Mouse (Mus musculus) CH12.LX (cell line): ENCODE data around the gene Dcaf11. TPM values are rescaled to one million over a fixed set of nuclear protein-coding genes. Genes with fewer than 3 reads are reported as not detected.

Experiments used
- DNase-seq: peaks from one replicate; pipeline ENCODE4 v3.0.0-alpha.2; 2013; ENCODE audit errors: extremely low read depth
- H3K27ac ChIP-seq: 2 replicates; pipeline ENCODE4 v1.5.1; 2012; ENCODE audit warnings: low read depth, mild to moderate bottlenecking, control low read depth, moderate library complexity; ENCODE audit not compliant: insufficient read depth
- H3K27me3 ChIP-seq: replicated peaks from 2 replicates; pipeline ENCODE3; 2012; ENCODE audit warnings: inconsistent platforms
- H3K36me3 ChIP-seq, 2 experiments: replicated peaks in 1 of 2; 2 replicates each; pipeline versions ENCODE3 to v1.6.1; 2012; ENCODE audit warnings: inconsistent platforms in 1 of 2, low read length in 1 of 2, mild to moderate bottlenecking in 1 of 2, mixed read lengths in 1 of 2, moderate library complexity in 1 of 2; ENCODE audit not compliant: control insufficient read depth in 1 of 2, insufficient read depth in 1 of 2
- H3K4me1 ChIP-seq, 2 experiments: 2 replicates each; pipeline ENCODE4 v1.6.1; 2012; ENCODE audit warnings: inconsistent platforms in 1 of 2, moderate library complexity in 1 of 2; ENCODE audit not compliant: insufficient read depth in 2 of 2, control insufficient read depth in 1 of 2
- H3K4me2 ChIP-seq: 2 replicates; pipeline ENCODE4 v1.6.1; 2012; ENCODE audit warnings: low read depth, mild to moderate bottlenecking, control low read depth; ENCODE audit not compliant: poor library complexity, insufficient read depth, severe bottlenecking
- H3K4me3 ChIP-seq, 3 experiments: fragments of 150-350 bp in 1 of 3; sonication (generic) in 1 of 3; replicated peaks in 1 of 3; 2 replicates each; pipeline versions ENCODE3 to v1.5.1; 2011 to 2012; ENCODE audit warnings: low read depth in 2 of 3, low read length in 2 of 3, mild to moderate bottlenecking in 2 of 3, moderate library complexity in 2 of 3, control low read depth in 1 of 3, improper control_type of control experiment in 1 of 3, inconsistent platforms in 1 of 3, mixed read lengths in 1 of 3; ENCODE audit not compliant: poor library complexity in 1 of 3
- H3K79me2 ChIP-seq: replicated peaks from 2 replicates; pipeline ENCODE4 v1.6.1; 2012; ENCODE audit warnings: mild to moderate bottlenecking, moderate library complexity; ENCODE audit not compliant: control insufficient read depth, poor library complexity, insufficient read depth, severe bottlenecking; ENCODE audit errors: extremely low read depth
- H3K9ac ChIP-seq: 2 replicates; pipeline ENCODE4 v1.6.1; 2012; ENCODE audit warnings: low read depth, mild to moderate bottlenecking, control low read depth, moderate library complexity; ENCODE audit not compliant: insufficient read depth
- H3K9me3 ChIP-seq: replicated peaks from 2 replicates; pipeline ENCODE3; 2012; ENCODE audit warnings: low read length, inconsistent platforms, mixed read lengths
- BHLHE40 ChIP-seq: IDR thresholded peaks from 2 replicates; pipeline ENCODE4 v1.6.1; 2011; ENCODE audit warnings: mild to moderate bottlenecking, low read depth, low read length, improper control_type of control experiment
- CHD1 ChIP-seq: IDR thresholded peaks from 2 replicates; pipeline ENCODE4 v1.6.1; 2012; ENCODE audit warnings: low read depth, low read length, improper control_type of control experiment, inconsistent platforms
- CHD2 ChIP-seq: IDR thresholded peaks from 2 replicates; pipeline ENCODE4 v1.6.1; 2011; ENCODE audit warnings: low read length, improper control_type of control experiment
- E2F4 ChIP-seq: IDR thresholded peaks from 2 replicates; pipeline ENCODE4 v1.6.1; 2011; ENCODE audit warnings: low read depth, low read length, improper control_type of control experiment; ENCODE audit not compliant: insufficient replicate concordance
- ELF1 ChIP-seq: IDR thresholded peaks from 2 replicates; pipeline ENCODE4 v1.6.1; 2014; ENCODE audit warnings: low read depth, mild to moderate bottlenecking, inconsistent platforms, low read length, improper control_type of control experiment
- GABPA ChIP-seq: IDR thresholded peaks from 2 replicates; pipeline ENCODE4 v1.6.1; 2012; ENCODE audit warnings: low read depth, low read length, improper control_type of control experiment, inconsistent platforms; ENCODE audit not compliant: insufficient replicate concordance
- HCFC1 ChIP-seq: IDR thresholded peaks from 2 replicates; pipeline ENCODE4 v1.6.1; 2012; ENCODE audit warnings: low read depth, mild to moderate bottlenecking, inconsistent platforms, low read length, improper control_type of control experiment
- IRF4 ChIP-seq: IDR thresholded peaks from 2 replicates; pipeline ENCODE4 v1.6.1; 2014; ENCODE audit warnings: low read depth, mild to moderate bottlenecking, inconsistent platforms, low read length, improper control_type of control experiment
- JUN ChIP-seq: IDR thresholded peaks from 2 replicates; pipeline ENCODE4 v1.6.1; 2011; ENCODE audit warnings: low read depth, mild to moderate bottlenecking, low read length, improper control_type of control experiment, moderate library complexity; ENCODE audit not compliant: insufficient read depth
- JUND ChIP-seq: conservative IDR thresholded peaks from 2 replicates; pipeline ENCODE4 v1.6.1; 2011; ENCODE audit warnings: low read depth, low read length, improper control_type of control experiment
- MAX ChIP-seq: IDR thresholded peaks from 2 replicates; pipeline ENCODE4 v1.6.1; 2011; ENCODE audit warnings: low read length, improper control_type of control experiment
- MAZ ChIP-seq: IDR thresholded peaks from 2 replicates; pipeline ENCODE4 v1.6.1; 2012; ENCODE audit warnings: low read depth, mild to moderate bottlenecking, inconsistent platforms, low read length, improper control_type of control experiment, moderate library complexity
- MEF2A ChIP-seq: IDR thresholded peaks from 2 replicates; pipeline ENCODE4 v1.6.1; 2014; ENCODE audit warnings: low read depth, mild to moderate bottlenecking, inconsistent platforms, low read length, improper control_type of control experiment, borderline replicate concordance
- MXI1 ChIP-seq: IDR thresholded peaks from 2 replicates; pipeline ENCODE4 v1.6.1; 2011; ENCODE audit warnings: mild to moderate bottlenecking, low read depth, low read length, improper control_type of control experiment
- MYC ChIP-seq: IDR thresholded peaks from 2 replicates; pipeline ENCODE4 v1.6.1; 2011; ENCODE audit warnings: low read depth, mild to moderate bottlenecking, improper control_type of control experiment, low read length
- NELFE ChIP-seq: IDR thresholded peaks from 2 replicates; pipeline ENCODE4 v1.6.1; 2011; ENCODE audit warnings: low read depth, low read length, improper control_type of control experiment
- NRF1 ChIP-seq: IDR thresholded peaks from 2 replicates; pipeline ENCODE4 v1.6.1; 2014; ENCODE audit warnings: low read depth, mild to moderate bottlenecking, inconsistent platforms, low read length, improper control_type of control experiment, moderate library complexity
- POLR2A ChIP-seq: IDR thresholded peaks from 2 replicates; pipeline ENCODE4 v1.6.1; 2011; ENCODE audit warnings: low read depth, mild to moderate bottlenecking, improper control_type of control experiment, low read length
- POLR2AphosphoS2 ChIP-seq: IDR thresholded peaks from 2 replicates; pipeline ENCODE4 v1.6.1; 2011; ENCODE audit warnings: low read depth, low read length, improper control_type of control experiment
- RCOR1 ChIP-seq: conservative IDR thresholded peaks from 2 replicates; pipeline ENCODE4 v1.6.1; 2012; ENCODE audit warnings: low read depth, mild to moderate bottlenecking, inconsistent platforms, low read length, improper control_type of control experiment
- SIN3A ChIP-seq: IDR thresholded peaks from 2 replicates; pipeline ENCODE4 v1.6.1; 2012; ENCODE audit warnings: low read length, improper control_type of control experiment, inconsistent platforms
- TCF12 ChIP-seq: IDR thresholded peaks from 2 replicates; pipeline ENCODE4 v1.6.1; 2014; ENCODE audit warnings: low read depth, mild to moderate bottlenecking, inconsistent platforms, low read length, improper control_type of control experiment
- UBTF ChIP-seq: IDR thresholded peaks from 2 replicates; pipeline ENCODE4 v1.6.1; 2012; ENCODE audit warnings: low read depth, mild to moderate bottlenecking, inconsistent platforms, low read length, improper control_type of control experiment, moderate library complexity
- USF1 ChIP-seq: IDR thresholded peaks from 2 replicates; pipeline ENCODE4 v1.6.1; 2014; ENCODE audit warnings: low read depth, mild to moderate bottlenecking, inconsistent platforms, low read length, improper control_type of control experiment
- ZC3H11A ChIP-seq: IDR thresholded peaks from 2 replicates; pipeline ENCODE4 v1.6.1; 2012; ENCODE audit warnings: low read depth, mild to moderate bottlenecking, inconsistent platforms, low read length, improper control_type of control experiment
- ZNF384 ChIP-seq: IDR thresholded peaks from 2 replicates; pipeline ENCODE4 v1.6.1; 2012; ENCODE audit warnings: low read depth, low read length, improper control_type of control experiment, inconsistent platforms
- dilution Hi-C: fragments of 300-500 bp; cut with MboI; formaldehyde crosslinking; loops from 2 replicates; pipeline ENCODE4 v1.14.3; 2020; ENCODE audit warnings: low sequenced_read_pairs; ENCODE audit not compliant: extremely low pct_unique_long_range_greater_than_20kb, extremely low pct_ligation_motif_present
- in situ Hi-C: fragments of 300-500 bp; cut with MboI; formaldehyde crosslinking; loops from 3 replicates; pipeline ENCODE4 v1.14.3; 2019; ENCODE audit warnings: low sequenced_read_pairs, low pct_ligation_motif_present, low pct_unique_long_range_greater_than_20kb, mixed read lengths
- polyA plus RNA-seq: library from polyadenylated mRNA; unstranded; fragments of >175 nt; gene quantifications from 2 replicates; pipeline ENCODE4 v1.2.1, GENCODE M21; 2012; ENCODE audit warnings: low read depth; ENCODE audit not compliant: insufficient read length
- total RNA-seq, 2 experiments: library from RNA; depleted of rRNA; stranded (reverse); fragments of 300-350 nt in 1 of 2; fragments of >200 nt in 1 of 2; gene quantifications; 2 replicates each; pipeline ENCODE4 v1.2.3; 2012 to 2014

Dcaf11 gene
- total and polyA plus RNA-seq, 3 experiments, result 29.3 to 39.1 (median 32.6) TPM

- dilution Hi-C loops, result no loop called here
Observed at GRCm38 (mm10) chr14:55591331-55591891, 31.6 kb downstream of the Dcaf11 start, which contains the start of gene Rnf31. Gene Rnf31, plus strand, starts transcription at chr14:55591708.

DNA sequence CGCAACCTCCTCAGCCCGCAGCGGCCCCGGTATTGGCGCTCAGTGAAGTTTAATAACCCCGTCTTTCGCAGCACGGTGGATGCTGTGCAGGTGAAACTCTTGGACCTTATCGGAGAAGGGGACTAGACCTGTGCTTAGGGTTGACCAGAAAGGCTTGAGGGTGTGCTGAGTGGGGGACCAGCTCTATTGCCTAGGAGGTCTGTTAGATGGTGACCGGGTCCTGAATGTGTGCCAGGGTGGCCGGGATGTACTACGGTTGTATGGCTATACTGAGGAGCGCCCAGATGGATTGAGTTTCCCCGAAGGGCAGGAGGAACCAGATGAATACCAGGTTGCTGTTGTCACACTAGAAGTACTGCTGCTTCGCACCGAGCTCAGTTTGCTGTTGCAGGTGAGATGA lies 32.4 kb downstream of the Dcaf11 start:
- Histone ChIP-seq H3K27ac (no peak overlapping the region), H3K79me2 (peaks cover 35% of the 10 kb centered on the region), H3K4me2 (peak overlapping the region; percentile 81)
- TF ChIP-seq POLR2AphosphoS2, result no peak
- TF ChIP-seq POLR2A, result no peak
- no peak for TF ChIP-seq ZC3H11A
- no peak for TF ChIP-seq MXI1
- TF ChIP-seq ZNF384, result no peak
- no peak for TF ChIP-seq RCOR1
- no peak for TF ChIP-seq CHD1
- no peak for TF ChIP-seq BHLHE40
- TF ChIP-seq TCF12, result no peak
- no peak for TF ChIP-seq GABPA
- TF ChIP-seq JUND, result no peak
- TF ChIP-seq, all 38 proteins: peak for 0
- H3K9me3 ChIP-seq, result no peaks in the 10 kb centered on the region
- DNase-seq, result no peak
- H3K9ac ChIP-seq, result peak overlapping the region; percentile 74
- H3K4me3 ChIP-seq, result peak overlapping the region; percentile 79 to 94 (median 91)
- H3K36me3 ChIP-seq, result peaks cover 47 to 62% of the 10 kb centered on the region in 2 experiments
- H3K4me1 ChIP-seq, result peaks cover 0 to 38% of the 10 kb centered on the region in 2 experiments; a peak in 3 of 4 replicates
- dilution Hi-C loops (no loop called here), in situ Hi-C loops (no loop called here)
- no peaks in the 10 kb centered on the region for H3K27me3 ChIP-seq

More at GRCm38 (mm10) chr14:55591331-55591891, 31.6 kb downstream of the Dcaf11 start, which contains the start of gene Rnf31:
- peaks cover 42 to 60% of the 10 kb centered on the region in 2 experiments for H3K36me3 ChIP-seq
- H3K4me1 ChIP-seq, result peaks cover 0 to 45% of the 10 kb centered on the region in 2 experiments; a peak in 3 of 4 replicates
- H3K9ac ChIP-seq, result peak within 1 kb of the TSS; percentile 89
- H3K79me2 ChIP-seq, result peaks cover 35% of the 10 kb centered on the region
- H3K4me2 ChIP-seq, result peak within 1 kb of the TSS; percentile 81
- no peaks in the 10 kb centered on the region for H3K27me3 ChIP-seq
- in situ Hi-C loops, result no loop called here
- DNase-seq, result peak; percentile 97
- peak within 1 kb of the TSS; percentile 79 to 94 (median 91) for H3K4me3 ChIP-seq
- TF ChIP-seq CHD1 (peak; percentile 64; the same call in 1 of the 2 replicates), TCF12 (peak; percentile 60; the same call in 1 of the 2 replicates), JUND (no peak), UBTF (0 out of 2 replicates have a peak, but pooled peaks have one; percentile 18), MYC (no peak), HCFC1 (peak; percentile 80), NELFE (peak; percentile 56; the same call in 1 of the 2 replicates), POLR2A (peak; percentile 67), IRF4 (0 out of 2 replicates have a peak, but pooled peaks have one; percentile 6), CHD2 (peak; percentile 11; the same call in 1 of the 2 replicates), ZC3H11A (no peak), JUN (no peak), SIN3A (peak; percentile 16), BHLHE40 (no peak), E2F4 (no peak), NRF1 (peak; percentile 68), USF1 (no peak), MEF2A (0 out of 2 replicates have a peak, but pooled peaks have one; percentile 9), ELF1 (peak; percentile 95), MAX (peak; percentile 36), MAZ (no peak; the same call in 1 of the 2 replicates)
- no peaks in the 10 kb centered on the region for H3K9me3 ChIP-seq
- peak within 1 kb of the TSS; percentile 97 for H3K27ac ChIP-seq
